Mouse (Mus musculus) hindbrain, embryonic 12.5 days (tissue): ENCODE results near the gene Eed. TPM values are rescaled to one million over a fixed set of nuclear protein-coding genes. Genes with fewer than 3 reads are reported as not detected.

Experiments
- ATAC-seq: fragments of 200-750 bp; cut with Nextera tagmentation; 2 replicates; pipeline ENCODE4 v1.8.0; 2017; ENCODE audit warnings: moderate TSS enrichment; ENCODE audit not compliant: low FRiP score
- H3K27ac ChIP-seq: fragments of 300-500 bp; sonication (generic); 2 replicates; pipeline ENCODE4 v1.5.1; 2016; ENCODE audit warnings: mild to moderate bottlenecking
- H3K27me3 ChIP-seq: fragments of 300-500 bp; sonication (generic); 2 replicates; pipeline ENCODE4 v1.6.1; 2016; ENCODE audit warnings: mild to moderate bottlenecking
- H3K36me3 ChIP-seq: fragments of 300-500 bp; sonication (generic); 2 replicates; pipeline ENCODE4 v1.6.1; 2016; ENCODE audit warnings: mild to moderate bottlenecking
- H3K4me1 ChIP-seq: fragments of 300-500 bp; sonication (generic); 2 replicates; pipeline ENCODE4 v1.6.1; 2016
- H3K4me2 ChIP-seq: fragments of 300-500 bp; sonication (generic); replicated peaks from 2 replicates; pipeline ENCODE4 v1.6.1; 2016; ENCODE audit warnings: mild to moderate bottlenecking
- H3K4me3 ChIP-seq: fragments of 300-500 bp; sonication (generic); 2 replicates; pipeline ENCODE4 v1.5.1; 2016; ENCODE audit warnings: mild to moderate bottlenecking
- H3K9ac ChIP-seq: fragments of 300-500 bp; sonication (generic); 2 replicates; pipeline ENCODE4 v1.6.1; 2016; ENCODE audit warnings: mild to moderate bottlenecking, moderate library complexity
- H3K9me3 ChIP-seq: fragments of 300-500 bp; sonication (generic); replicated peaks from 2 replicates; pipeline ENCODE4 v1.6.1; 2016; ENCODE audit warnings: mild to moderate bottlenecking
- WGBS: fragments of 180-500 bp; shearing (Covaris S2); methylation state at CpG from one replicate; pipeline ENCODE4 v1.1.7; 2016; 5-methylcytosine and 5-hydroxymethylcytosine counted together
- polyA plus RNA-seq: library from polyadenylated mRNA; unstranded; fragments of >200 nt; fragmentation: Nextera tagmentation; extraction: Ambion mirVana; gene quantifications from 2 replicates; pipeline ENCODE4 v1.2.1, GENCODE M21; 2016

Eed gene
- polyA plus RNA-seq, 1 experiment from 2014 or later, result 69.7 TPM

DNA sequence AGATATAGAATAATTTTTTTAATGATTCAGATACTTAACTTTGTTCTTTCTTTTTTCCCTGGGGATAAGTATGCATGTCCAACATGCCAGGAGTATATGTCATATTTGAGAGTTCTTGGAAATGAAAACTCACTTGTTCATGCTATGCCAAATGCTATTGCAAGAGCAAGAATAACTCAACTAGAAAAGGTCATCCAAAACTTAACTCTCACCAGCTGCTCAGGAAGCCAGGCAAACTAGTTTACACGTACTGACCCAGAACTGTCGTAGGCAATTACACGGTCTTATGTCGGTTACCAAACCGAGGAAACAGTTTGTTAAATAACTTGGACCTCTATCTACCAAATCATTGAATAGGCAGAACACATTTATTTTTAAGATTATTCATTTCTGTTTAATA is 64.1 kb downstream of the Eed start:
- H3K4me1 ChIP-seq, result no peaks in the 10 kb centered on the region
- WGBS, result 94% methylated on average over 5 of the region's 5 CpGs
- H3K36me3 ChIP-seq, result peaks cover 18% of the 10 kb centered on the region
- no peak overlapping the region for H3K9ac ChIP-seq
- no peak for ATAC-seq
- no peak overlapping the region for H3K4me3 ChIP-seq
- H3K27ac ChIP-seq, result no peak overlapping the region
- no peak overlapping the region for H3K4me2 ChIP-seq
- no peaks in the 10 kb centered on the region for H3K27me3 ChIP-seq
- no peaks in the 10 kb centered on the region for H3K9me3 ChIP-seq

DNA sequence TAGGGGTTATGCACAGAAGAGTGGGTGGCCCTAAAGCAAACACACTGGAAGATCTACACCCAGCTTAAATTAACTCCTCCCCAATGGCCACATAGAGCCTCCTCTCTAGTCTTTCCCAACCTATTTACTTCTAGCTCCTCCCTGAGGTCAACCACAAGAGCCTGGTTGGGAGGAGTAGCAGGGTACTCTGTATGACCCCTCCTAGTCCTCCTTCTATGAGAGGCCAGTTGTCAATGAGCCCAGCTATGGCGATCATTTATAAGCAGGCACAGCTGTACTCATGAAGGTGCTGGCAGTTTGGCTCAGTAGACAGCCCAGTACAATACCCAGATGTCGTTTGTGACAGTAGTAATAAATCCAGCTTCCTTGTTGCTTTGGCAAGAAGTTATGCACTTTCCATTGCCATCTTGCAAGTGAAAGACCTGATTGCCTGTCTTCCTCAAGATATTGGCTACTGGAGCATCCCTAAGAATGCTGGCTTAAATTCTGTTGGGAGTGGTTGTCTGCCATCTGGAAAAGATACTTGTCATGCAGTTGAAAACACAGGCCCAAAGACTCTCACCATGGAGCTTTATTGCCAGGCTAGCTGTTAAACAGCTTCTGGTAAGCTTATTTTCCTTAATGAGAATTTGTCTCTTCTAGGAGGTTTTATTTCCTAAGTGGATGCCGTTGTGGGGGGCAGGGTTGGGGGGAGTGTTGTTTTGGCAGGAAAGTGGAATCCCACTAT is 67.2 kb downstream of the Eed start:
- ATAC-seq, result no peak
- Histone ChIP-seq H3K9ac (no peak overlapping the region), H3K36me3 (peaks cover 8% of the 10 kb centered on the region; the same call in 1 of the 2 replicates), H3K4me2 (no peak overlapping the region), H3K27me3 (no peaks in the 10 kb centered on the region), H3K9me3 (no peaks in the 10 kb centered on the region), H3K27ac (no peak overlapping the region), H3K4me1 (no peaks in the 10 kb centered on the region), H3K4me3 (no peak overlapping the region)
- WGBS, result 91% methylated on average over 3 of the region's 3 CpGs

DNA sequence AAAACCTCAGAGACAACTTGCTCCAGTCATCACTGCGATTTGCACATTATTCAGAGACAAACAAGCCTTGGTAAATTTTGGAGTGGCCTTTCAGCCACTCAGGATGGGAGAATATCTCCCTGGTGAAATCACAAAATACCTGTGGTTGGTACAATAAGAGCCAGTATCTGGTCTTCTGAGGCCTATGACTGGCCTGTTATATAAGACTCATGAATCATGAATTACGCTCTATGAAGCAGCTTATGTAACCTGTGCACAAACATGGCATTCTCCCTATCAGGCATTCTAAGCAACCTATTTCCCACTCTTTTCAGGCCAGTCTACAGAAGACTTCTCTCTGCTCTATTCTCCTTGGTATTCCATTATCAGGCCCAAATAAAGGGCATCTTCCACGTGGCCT is 68.4 kb downstream of the Eed start:
- no peak for ATAC-seq
- Histone ChIP-seq H3K9ac (no peak overlapping the region), H3K36me3 (peaks cover 7% of the 10 kb centered on the region; the same call in 1 of the 2 replicates), H3K4me3 (no peak overlapping the region), H3K4me2 (no peak overlapping the region), H3K9me3 (no peaks in the 10 kb centered on the region), H3K27ac (no peak overlapping the region), H3K4me1 (no peaks in the 10 kb centered on the region), H3K27me3 (no peaks in the 10 kb centered on the region)
- 89% methylated on average over 3 of the region's 3 CpGs for WGBS

DNA sequence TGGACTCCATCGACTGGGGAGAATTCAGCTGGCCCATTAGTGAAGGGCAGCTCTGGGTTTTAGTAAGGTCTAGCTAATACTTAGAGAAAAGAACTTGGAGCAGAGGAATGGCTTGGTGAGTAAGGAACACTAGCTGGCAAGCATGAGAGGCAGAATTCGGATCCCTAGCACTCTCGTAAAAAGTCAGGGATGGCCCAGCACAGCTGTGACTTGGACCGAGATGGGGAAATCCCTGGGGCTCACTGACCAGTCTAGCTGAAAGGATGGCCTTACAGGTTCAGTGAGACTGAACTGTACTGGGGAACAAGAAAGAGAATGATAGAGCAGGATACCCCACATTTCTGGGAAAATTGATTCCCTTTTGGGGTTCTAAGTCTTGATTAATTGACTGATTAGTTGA is 71.1 kb downstream of the Eed start:
- no peaks in the 10 kb centered on the region for H3K4me1 ChIP-seq

DNA sequence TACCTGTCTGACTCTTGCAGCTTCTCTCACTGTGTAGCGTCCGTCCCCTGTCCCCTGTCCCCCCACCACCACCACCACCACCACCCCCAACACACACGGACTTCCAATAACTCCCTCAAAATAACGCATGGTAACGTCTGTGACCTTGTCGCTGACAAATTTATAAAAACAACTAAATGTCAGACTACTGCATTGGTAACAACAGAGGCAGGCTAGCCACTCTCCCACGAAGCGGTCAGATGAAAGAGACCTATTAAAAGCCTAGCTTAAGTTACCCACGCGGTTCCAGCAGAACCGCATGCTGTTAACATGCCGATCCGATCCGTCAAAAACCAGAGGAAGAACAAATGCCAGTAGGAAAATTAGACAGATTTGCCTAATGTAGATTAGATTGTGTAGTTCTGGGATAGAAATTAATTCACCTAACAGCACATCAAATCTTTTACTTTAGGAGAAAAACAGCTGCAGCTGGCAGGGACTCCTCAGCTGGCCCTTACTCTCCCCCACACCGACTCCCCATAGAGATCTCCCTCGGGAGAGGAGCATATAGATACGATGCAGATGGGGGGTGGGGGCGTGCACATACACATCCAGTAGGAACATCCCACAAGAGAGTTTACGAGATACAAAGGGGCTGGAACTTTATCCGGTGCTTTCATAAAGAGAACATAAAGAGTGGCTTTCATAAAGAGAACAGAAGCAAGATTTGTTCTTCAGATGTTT is 71.7 kb downstream of the Eed start:
- ATAC-seq, result no peak
- no peak overlapping the region for H3K4me3 ChIP-seq
- no peak overlapping the region for H3K9ac ChIP-seq
- no peak overlapping the region for H3K27ac ChIP-seq
- no peaks in the 10 kb centered on the region; the same call in 1 of the 2 replicates for H3K4me1 ChIP-seq
- no peaks in the 10 kb centered on the region for H3K36me3 ChIP-seq
- WGBS, result 78% methylated on average over 20 of the region's 20 CpGs
- H3K4me2 ChIP-seq, result no peak overlapping the region
- no peaks in the 10 kb centered on the region for H3K9me3 ChIP-seq
- no peaks in the 10 kb centered on the region for H3K27me3 ChIP-seq

More for the DNA sequence above, 71.1 kb downstream of the Eed start:
- Histone ChIP-seq H3K36me3 (no peaks in the 10 kb centered on the region), H3K27me3 (no peaks in the 10 kb centered on the region), H3K4me3 (no peak overlapping the region), H3K27ac (no peak overlapping the region), H3K4me2 (no peak overlapping the region), H3K9ac (no peak overlapping the region), H3K9me3 (no peaks in the 10 kb centered on the region)
- 81% methylated on average over 4 of the region's 4 CpGs for WGBS
- no peak for ATAC-seq

DNA sequence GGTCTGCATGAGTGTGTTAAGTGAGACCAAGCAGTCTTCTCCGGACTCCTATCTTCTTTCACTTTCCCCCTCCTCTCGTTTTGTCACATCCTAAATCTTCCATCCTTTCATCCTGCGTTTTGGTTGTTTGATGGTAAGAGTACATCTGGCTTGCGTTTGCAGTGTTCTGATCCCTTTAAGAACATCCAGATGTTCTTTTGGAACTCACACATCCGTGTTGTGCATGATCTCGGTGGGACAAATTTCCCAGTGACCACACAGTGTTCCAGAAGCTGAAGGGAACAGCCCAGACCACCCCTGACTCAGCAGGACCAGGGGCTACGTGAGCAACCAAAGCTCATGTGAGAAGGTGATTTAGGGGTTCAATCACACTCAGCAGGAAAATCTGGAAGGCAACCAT is 72.4 kb downstream of the Eed start:
- ATAC-seq, result no peak
- H3K4me3 ChIP-seq, result no peak overlapping the region
- 64% methylated on average over 7 of the region's 7 CpGs for WGBS

DNA sequence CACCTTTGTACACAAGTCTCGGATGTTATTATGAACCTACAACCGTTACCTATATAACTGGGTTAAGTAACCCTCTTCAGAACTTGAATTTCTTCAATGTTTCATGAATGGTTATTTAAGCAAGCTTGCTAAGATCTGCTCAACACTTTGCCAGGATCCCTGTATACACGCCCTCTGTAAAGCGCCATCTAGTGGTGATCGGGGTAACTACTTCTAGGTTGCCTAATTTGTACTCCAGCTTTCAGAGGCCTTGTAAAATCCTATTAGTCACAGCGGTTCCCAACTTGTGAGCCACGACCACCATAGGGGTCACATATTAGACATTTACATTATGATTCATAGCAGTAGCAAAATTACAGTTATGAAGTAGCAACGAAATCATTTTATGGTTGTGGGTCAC is 72.8 kb downstream of the Eed start:
- WGBS, result 22% methylated on average over 8 of the region's 8 CpGs

More for the DNA sequence above, 72.4 kb downstream of the Eed start:
- no peaks in the 10 kb centered on the region for H3K9me3 ChIP-seq
- peaks cover 6% of the 10 kb centered on the region for H3K4me1 ChIP-seq
- H3K36me3 ChIP-seq, result no peaks in the 10 kb centered on the region
- H3K4me2 ChIP-seq, result no peak overlapping the region
- no peak overlapping the region for H3K9ac ChIP-seq
- H3K27me3 ChIP-seq, result no peaks in the 10 kb centered on the region
- no peak overlapping the region for H3K27ac ChIP-seq

More for the DNA sequence above, 72.8 kb downstream of the Eed start:
- peaks cover 8% of the 10 kb centered on the region for H3K4me1 ChIP-seq
- no peak overlapping the region for H3K4me3 ChIP-seq
- H3K27ac ChIP-seq, result no peak overlapping the region
- no peaks in the 10 kb centered on the region for H3K27me3 ChIP-seq
- ATAC-seq, result peak; percentile 18; the same call in 1 of the 2 replicates
- no peaks in the 10 kb centered on the region for H3K36me3 ChIP-seq
- H3K9me3 ChIP-seq, result no peaks in the 10 kb centered on the region
- H3K4me2 ChIP-seq, result no peak overlapping the region
- H3K9ac ChIP-seq, result no peak overlapping the region

Other genes starting within 250 kb of the Eed start
- gene Ccdc81, start 77.4 kb downstream of the Eed start, polyA plus RNA-seq, result 0.61 and 0.68 TPM in 2 replicates
- gene Hikeshi, start 39.8 kb downstream of the Eed start, polyA plus RNA-seq, result 131 and 142 TPM in 2 replicates
- 44.8 and 49.0 TPM in 2 replicates for gene Picalm, start 149.2 kb upstream of the Eed start, polyA plus RNA-seq